ENCODE assay signal across 8 mouse cellular contexts in genomic region chr7:100302316-100302715, GRCm38 (mm10). TPM values are rescaled to one million over a fixed set of nuclear protein-coding genes. Genes with fewer than 3 reads are reported as not detected.
DNase-seq lines count a peak whose midpoint lies in the region; ATAC-seq and TF ChIP-seq lines count a peak whose summit lies in the region.

No protein-coding gene starts in this region.

- WGBS in midbrain, postnatal 0 days, result 63% methylated on average over 4 of the region's 4 CpGs

- DNase-seq in testis, postnatal 14 days (ENCODE audit: low spot score), result peak; percentile 30
- no peak for DNase-seq in testis, postnatal 10 days (ENCODE audit: low spot score)
- peak; percentile 62 for DNase-seq in gastrocnemius, adult 2 months
- DNase-seq in layer of hippocampus, adult 2 months (ENCODE audit: low spot score in 2 of 2), result peak; percentile 55 to 86
- peak; percentile 51 for DNase-seq in midbrain, postnatal 0 days (ENCODE audit: low spot score)
- no peak for DNase-seq in kidney, postnatal 10 days
- DNase-seq in spleen, postnatal 14 days (ENCODE audit: low spot score in 2 of 2), result no peak
- no peak for DNase-seq in liver

- no peak overlapping the region for H3K9ac ChIP-seq in midbrain, postnatal 0 days (replicated peaks; ENCODE audit: low read length, poor library complexity, severe bottlenecking)

- no peaks in the 10 kb centered on the region for H3K9me3 ChIP-seq in midbrain, postnatal 0 days (ENCODE audit: low read length)

- H3K4me3 ChIP-seq in gastrocnemius, adult 2 months, result no peak overlapping the region
- no peak overlapping the region for H3K4me3 ChIP-seq in layer of hippocampus, adult 2 months
- no peak overlapping the region for H3K4me3 ChIP-seq in midbrain, postnatal 0 days (ENCODE audit: low read depth, low read length)

- no peaks in the 10 kb centered on the region for H3K27me3 ChIP-seq in midbrain, postnatal 0 days (ENCODE audit: insufficient read depth, low read length)

- TF ChIP-seq CTCF in gastrocnemius, adult 2 months (IDR thresholded peaks at IDR 0.05), result no peak
- TF ChIP-seq CTCF in layer of hippocampus, adult 2 months (conservative IDR thresholded peaks at IDR 0.05), result no peak
- TF ChIP-seq CTCF in midbrain, postnatal 0 days (IDR thresholded peaks at IDR 0.05), result no peak

- no peak overlapping the region for H3K4me2 ChIP-seq in midbrain, postnatal 0 days (ENCODE audit: low read depth, low read length, poor library complexity, severe bottlenecking)

- no peaks in the 10 kb centered on the region for H3K4me1 ChIP-seq in midbrain, postnatal 0 days (ENCODE audit: insufficient read depth, low read length)

- 0 out of 2 replicates have a peak overlapping the region, but pooled peaks have one; percentile 20 for H3K27ac ChIP-seq in gastrocnemius, adult 2 months
- H3K27ac ChIP-seq in layer of hippocampus, adult 2 months, result peak overlapping the region; percentile 74
- H3K27ac ChIP-seq in midbrain, postnatal 0 days (ENCODE audit: low read depth, low read length), result no peak overlapping the region

- intact Hi-C loops in gastrocnemius, adult 2 months (cut with DNase I), result no loop called here

- ATAC-seq in midbrain, postnatal 0 days (ENCODE audit: low FRiP score), result no peak

- no peaks in the 10 kb centered on the region for H3K36me3 ChIP-seq in midbrain, postnatal 0 days (ENCODE audit: insufficient read depth, low read length)

RNA-seq across cellular contexts. Expression of gene P4ha3, which starts 17.0 kb away (rescaled TPM):
- under 1 TPM in 1 of 2 experiments, not detected in 1; 0.20 TPM for total RNA-seq in gastrocnemius, adult 2 months (2021)
- 1 to 10 TPM; 6.4 to 8.3 TPM for total RNA-seq in layer of hippocampus, adult 2 months (2021)
- 6.4 and 7.7 TPM in 2 replicates for total RNA-seq in midbrain, postnatal 0 days (2014; rRNA removed)
- 2.6 and 3.9 TPM in 2 replicates for polyA plus RNA-seq in midbrain, postnatal 0 days (2015; fragmentation: Nextera tagmentation; extraction: Ambion mirVana)

Comparison
In these comparisons a context has a peak if more than half of its experiments do, and no peak if none do; other contexts are left out.
1. DNase-seq: peak in testis, postnatal 14 days (single experiment), gastrocnemius, adult 2 months (single experiment), layer of hippocampus, adult 2 months (2 of 2) and midbrain, postnatal 0 days (single experiment); none in testis, postnatal 10 days (single experiment), kidney, postnatal 10 days (single experiment), spleen, postnatal 14 days (0 of 2) and liver (single experiment).